Mouse (Mus musculus): ENCODE results near the gene Fam170b. TPM values are rescaled to one million over a fixed set of nuclear protein-coding genes. Genes with fewer than 3 reads are reported as not detected.

Fam170b gene
- polyA plus RNA-seq (2015; fragmentation: Nextera tagmentation; extraction: Ambion mirVana), result 0.14 TPM in 1 of 2 replicates, not detected in the other

GRCm38 (mm10) chr14:32833847-32834246 lies at the start of gene Fam170b:
TSS of gene Fam170b (plus strand) at chr14:32833962.

GRCm38 (mm10) chr14:32785556-32786130 lies 48.1 kb upstream of the Fam170b start, which contains the start of gene Tmem273:
TSS of gene Tmem273 (plus strand) at chr14:32785963.

GRCm38 (mm10) chr14:32856681-32857328 lies 23.0 kb downstream of the Fam170b start, which contains the start of gene Vstm4:
TSS of gene Vstm4 (plus strand) at chr14:32856756.

Other genes with a start within 250 kb of the Fam170b start
- 85.6 and 89.6 TPM in 2 replicates for gene Prrxl1, start 234.6 kb upstream of the Fam170b start, polyA plus RNA-seq (2015; fragmentation: Nextera tagmentation; extraction: Ambion mirVana)
- gene 3425401B19Rik, start 148.7 kb upstream of the Fam170b start, polyA plus RNA-seq (2015; fragmentation: Nextera tagmentation; extraction: Ambion mirVana), result 0.17 and 0.21 TPM in 2 replicates
- gene Tmem273, start 48.0 kb upstream of the Fam170b start, polyA plus RNA-seq (2015; fragmentation: Nextera tagmentation; extraction: Ambion mirVana), result 0.36 and 0.50 TPM in 2 replicates
- gene Vstm4, start 22.8 kb downstream of the Fam170b start, polyA plus RNA-seq (2015; fragmentation: Nextera tagmentation; extraction: Ambion mirVana), result 16.1 and 18.1 TPM in 2 replicates
- 0.60 and 0.72 TPM in 2 replicates for gene Lrrc18, start 157.4 kb downstream of the Fam170b start, polyA plus RNA-seq (2015; fragmentation: Nextera tagmentation; extraction: Ambion mirVana)

All from neural tube, postnatal 0 days (tissue).